Mouse (Mus musculus): ENCODE measurements around the gene Dus2.

GRCm38 (mm10) chr8:106063046-106063445 is 71.9 kb downstream of the Dus2 start:
- no peak for TF ChIP-seq RCOR1 (conservative IDR thresholded peaks at IDR 0.05; ENCODE audit: low read depth, low read length)
- peak; percentile 63 for TF ChIP-seq ELF1 (IDR thresholded peaks at IDR 0.05; ENCODE audit: low read depth, low read length)
- no peak for TF ChIP-seq POLR2AphosphoS2 (IDR thresholded peaks at IDR 0.05; ENCODE audit: low read depth, low read length)
- no peak for TF ChIP-seq TCF12 (IDR thresholded peaks at IDR 0.05; ENCODE audit: low read depth, low read length)
- TF ChIP-seq CTCF (conservative IDR thresholded peaks at IDR 0.05 in 1 of 2, IDR thresholded peaks at IDR 0.05 in 1 of 2; ENCODE audit: low read depth in 2 of 2, low read length in 2 of 2): no peak
- TF ChIP-seq HCFC1 (IDR thresholded peaks at IDR 0.05; ENCODE audit: low read depth, low read length): peak; percentile 34; the same call in 1 of the 2 replicates
- peak; percentile 36; the same call in 1 of the 2 replicates for TF ChIP-seq POLR2A (IDR thresholded peaks at IDR 0.05; ENCODE audit: low read depth, low read length)
- 0 out of 2 replicates have a peak, but pooled peaks have one; percentile 15 for TF ChIP-seq MEF2A (IDR thresholded peaks at IDR 0.05; ENCODE audit: borderline replicate concordance, low read depth, low read length)
- peak; percentile 37; the same call in 1 of the 2 replicates for TF ChIP-seq EP300 (IDR thresholded peaks at IDR 0.05; ENCODE audit: low read length)
- TF ChIP-seq BHLHE40 (IDR thresholded peaks at IDR 0.05; ENCODE audit: low read depth, low read length): peak; percentile 29; the same call in 1 of the 2 replicates
- TF ChIP-seq MAFK (IDR thresholded peaks at IDR 0.05; ENCODE audit: insufficient replicate concordance, low read length): no peak

Data from CH12.LX (cell line).